Mouse (Mus musculus) lung, adult 2 months (tissue): ENCODE measurements around the gene Tmsb15b2.
A peak's percentile ranks its signal among the peaks of the same experiment; 100 is the strongest.

Source experiments
- CTCF ChIP-seq: fragments of 200-500 bp; IDR thresholded peaks from 2 replicates; pipeline ENCODE4 v1.5.1; 2011; ENCODE audit warnings: mild to moderate bottlenecking, low read length, control low read depth; ENCODE audit not compliant: insufficient read depth
- POLR2A ChIP-seq: fragments of 200-500 bp; IDR thresholded peaks from 2 replicates; pipeline ENCODE4 v1.6.1; 2011; ENCODE audit warnings: low read depth, mild to moderate bottlenecking, control low read depth, low read length, borderline replicate concordance; ENCODE audit errors: extremely low read depth

GRCm38 (mm10) chrX:137019310-137019709 lies 44.0 kb upstream of the Tmsb15b2 start:
- TF ChIP-seq CTCF (peak; percentile 27; the same call in 1 of the 2 replicates), POLR2A (no peak)
